Mouse (Mus musculus): ENCODE results near the gene Pigk.

The Pigk gene

DNA sequence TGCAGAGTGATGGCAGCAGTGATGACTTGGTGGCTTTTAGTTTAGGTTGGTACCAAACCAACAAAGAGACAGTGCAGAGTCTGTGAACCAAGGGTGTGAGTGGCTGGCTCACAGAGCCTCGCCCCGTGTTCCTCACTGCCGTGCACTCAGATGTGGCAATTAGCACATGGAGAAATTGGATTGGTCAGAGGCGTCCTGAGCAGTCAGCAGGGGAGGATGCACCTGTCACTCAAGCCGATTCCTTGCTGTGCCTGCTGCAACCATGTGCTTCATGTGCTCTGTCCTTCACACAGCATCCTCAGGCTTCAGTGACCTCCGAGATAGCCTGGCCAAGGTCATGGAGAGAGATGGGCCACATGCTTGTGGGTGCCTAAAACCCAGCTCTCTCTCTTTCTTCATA, 14.3 kb downstream of the Pigk start:
- no peak for DNase-seq (ENCODE audit: low spot score)

- DNase-seq (ENCODE audit: low spot score), result no peak
These were observed 19.1 kb downstream of the Pigk start for GRCm38 (mm10) chr3:152733011-152733410.

- DNase-seq (ENCODE audit: low spot score), result no peak
These were observed 19.6 kb downstream of the Pigk start for GRCm38 (mm10) chr3:152733513-152733912.

- DNase-seq (ENCODE audit: low spot score), result no peak
These were observed 20.2 kb downstream of the Pigk start for GRCm38 (mm10) chr3:152734100-152734499.

- no peak for DNase-seq (ENCODE audit: low spot score)
These were observed 21.8 kb downstream of the Pigk start for GRCm38 (mm10) chr3:152735601-152736250.

- no peak for DNase-seq (ENCODE audit: low spot score)
These were observed 30.4 kb downstream of the Pigk start for GRCm38 (mm10) chr3:152744301-152744700.

- no peak for DNase-seq (ENCODE audit: low spot score)
These were observed 31.7 kb downstream of the Pigk start for GRCm38 (mm10) chr3:152745611-152746010.

GRCm38 (mm10) chr3:152749461-152749871, 35.6 kb downstream of the Pigk start:
- peak; percentile 37 for DNase-seq (ENCODE audit: low spot score)

- DNase-seq (ENCODE audit: low spot score), result no peak
These were observed 36.0 kb downstream of the Pigk start for GRCm38 (mm10) chr3:152749881-152750280.

GRCm38 (mm10) chr3:152752911-152753310, 39.0 kb downstream of the Pigk start:
- no peak for DNase-seq (ENCODE audit: low spot score)

GRCm38 (mm10) chr3:152753345-152753744, 39.4 kb downstream of the Pigk start:
- no peak for DNase-seq (ENCODE audit: low spot score)

- DNase-seq (ENCODE audit: low spot score), result no peak
These were observed 40.2 kb downstream of the Pigk start for GRCm38 (mm10) chr3:152753920-152754764.

DNA sequence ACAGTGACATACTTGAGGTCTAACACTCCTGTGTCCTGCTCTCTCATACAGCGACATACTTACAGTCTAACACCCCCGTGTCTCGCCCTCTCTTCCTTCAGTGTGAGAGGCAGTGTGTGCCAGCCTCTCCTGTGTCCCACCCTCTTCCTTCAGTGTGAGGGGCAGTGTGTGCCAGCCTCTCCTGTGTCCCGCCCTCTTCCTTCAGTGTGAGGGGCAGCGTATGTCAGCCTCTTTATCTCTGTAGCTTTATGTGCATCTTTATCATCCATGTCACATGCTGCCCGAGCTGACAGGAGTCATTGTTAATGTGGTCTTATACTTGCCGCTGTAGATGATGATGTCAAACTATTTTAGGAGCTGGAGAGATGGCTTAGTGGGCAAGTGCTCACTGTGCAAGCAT, 41.6 kb downstream of the Pigk start:
- no peak for DNase-seq (ENCODE audit: low spot score)

DNA sequence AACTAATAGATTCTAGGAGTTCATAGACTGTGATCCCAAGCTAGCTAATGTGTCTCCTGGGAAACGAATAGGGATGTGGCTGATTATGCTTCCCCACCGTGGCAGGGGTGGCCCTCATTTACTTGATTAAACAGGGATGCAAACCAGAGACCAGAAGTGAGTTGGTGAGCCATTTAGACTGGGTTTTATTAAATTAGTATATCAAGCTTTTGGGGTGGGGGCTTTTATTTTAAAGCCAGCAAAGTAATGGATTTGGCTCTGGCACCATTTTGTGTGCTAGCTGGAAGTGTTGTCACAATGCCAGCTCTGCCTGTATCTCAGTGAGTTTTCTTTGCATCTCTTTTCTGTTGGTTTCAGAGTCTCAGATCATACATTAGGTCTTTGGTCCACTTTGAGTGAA, 43.0 kb downstream of the Pigk start:
- DNase-seq (ENCODE audit: low spot score), result no peak

DNA sequence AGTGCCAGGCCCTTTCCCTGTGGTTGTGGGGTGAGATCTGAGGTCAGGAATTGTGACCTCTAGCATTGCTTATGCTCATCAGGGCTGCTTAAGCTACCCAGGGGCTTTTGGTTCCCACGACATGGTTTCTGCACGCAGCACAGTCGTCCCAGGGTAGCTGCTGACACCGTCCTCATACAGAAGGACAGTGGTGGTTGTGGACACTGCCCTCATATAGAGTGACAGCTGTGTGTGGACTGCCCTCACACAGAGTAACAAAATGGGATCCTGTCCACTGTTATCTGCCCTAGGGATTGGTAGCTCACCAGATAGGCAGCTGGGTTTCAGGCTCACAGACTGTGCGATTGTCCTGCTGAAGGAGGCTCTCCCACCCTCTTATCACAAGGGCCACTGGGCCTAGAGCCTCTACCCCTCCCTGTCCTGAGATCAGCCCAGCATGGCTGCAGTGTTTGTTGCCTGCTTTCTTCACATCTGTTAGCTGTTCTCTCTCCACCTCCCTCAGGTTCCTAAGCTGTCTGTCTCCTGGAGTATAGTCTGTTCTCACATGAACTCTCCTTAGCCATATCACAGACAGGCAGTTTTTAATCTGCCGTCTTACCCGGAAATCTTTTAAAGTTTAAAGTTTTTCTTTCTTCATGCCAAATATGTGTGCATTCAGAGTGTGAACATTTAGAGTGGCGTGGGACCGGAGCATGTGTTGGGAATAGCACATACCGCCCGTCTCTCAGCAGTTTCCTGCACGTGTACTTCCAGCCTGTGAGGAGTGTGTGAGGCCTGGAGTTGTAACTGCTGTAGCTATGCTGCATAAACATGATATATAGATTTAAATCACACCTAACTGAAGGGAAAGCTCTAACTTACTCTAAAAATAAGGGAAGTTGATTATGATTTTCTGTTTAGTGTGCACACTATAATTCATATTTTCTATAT, 43.8 kb downstream of the Pigk start:
- DNase-seq (ENCODE audit: low spot score), result no peak

DNA sequence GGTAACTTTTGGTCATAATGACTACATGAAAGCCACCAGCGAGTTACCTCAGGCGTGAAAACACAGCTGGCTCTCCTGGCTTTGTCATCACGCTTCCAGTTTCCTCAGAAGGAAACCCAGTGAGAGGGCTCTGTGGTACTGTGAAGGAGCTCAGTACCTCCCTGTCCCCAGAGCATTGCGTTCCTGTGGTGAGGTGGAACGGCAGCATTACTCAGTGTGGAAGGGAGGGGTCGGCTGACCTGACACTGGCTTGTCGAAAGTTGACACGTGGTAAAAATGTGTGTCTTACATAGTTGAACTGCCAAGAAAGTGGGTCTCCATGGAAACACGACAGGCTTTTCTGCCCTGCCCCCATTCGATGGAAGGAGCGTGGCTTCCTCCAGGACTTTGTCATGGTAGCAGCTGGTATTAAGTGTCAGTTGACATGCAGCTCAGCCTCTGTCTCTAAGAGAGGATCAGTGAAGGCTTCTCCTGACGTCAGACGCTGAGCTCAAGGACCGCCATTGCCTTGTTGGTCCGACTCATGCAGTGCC, 44.7 kb downstream of the Pigk start:
- DNase-seq (ENCODE audit: low spot score), result no peak

DNA sequence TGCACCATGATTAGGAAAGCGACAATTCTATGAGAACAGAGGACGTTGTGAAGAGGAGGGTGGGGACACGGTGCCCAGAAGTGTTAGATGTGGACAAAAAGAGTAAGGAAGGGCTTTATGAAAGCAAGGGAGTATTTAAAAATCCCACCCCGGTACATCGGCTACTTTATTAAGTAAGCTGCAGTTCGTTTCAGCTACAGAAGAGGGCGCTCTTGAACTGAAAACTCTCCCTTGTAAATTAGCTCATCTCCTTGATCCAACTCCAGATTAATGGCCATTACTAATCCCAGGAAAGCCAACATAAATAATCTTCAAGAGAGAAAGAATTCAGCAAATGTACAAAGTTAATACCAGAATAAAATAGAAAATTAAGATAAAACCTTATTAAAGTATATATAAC, 47.2 kb downstream of the Pigk start:
- DNase-seq (ENCODE audit: low spot score), result peak; percentile 13

DNA sequence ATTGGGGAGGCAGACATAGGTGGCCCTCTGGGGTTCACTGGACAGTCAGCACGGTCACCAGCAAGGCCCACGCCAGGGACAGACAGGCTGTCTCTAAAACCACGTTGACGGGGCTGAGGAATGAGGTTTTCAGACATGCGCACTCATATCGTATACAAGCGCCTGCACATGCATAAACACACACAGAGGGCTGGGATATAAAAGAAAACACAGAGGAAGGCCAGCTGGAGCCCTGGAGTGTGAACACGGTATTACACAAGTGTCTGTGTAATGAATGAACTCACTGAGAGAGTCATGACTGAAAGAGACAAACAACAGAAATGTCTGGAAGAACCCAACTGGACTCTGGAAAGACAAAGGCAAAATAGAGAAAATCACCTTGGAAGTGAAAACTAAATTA, 47.8 kb downstream of the Pigk start:
- no peak for DNase-seq (ENCODE audit: low spot score)

- DNase-seq (ENCODE audit: low spot score), result no peak
These were observed 48.4 kb downstream of the Pigk start for GRCm38 (mm10) chr3:152762302-152762701.

- peak; percentile 25 for DNase-seq (ENCODE audit: low spot score)
These were observed 49.4 kb downstream of the Pigk start for GRCm38 (mm10) chr3:152763139-152763882.

- no peak for DNase-seq (ENCODE audit: low spot score)
These were observed 50.8 kb downstream of the Pigk start for GRCm38 (mm10) chr3:152764516-152765312.

All from ovary, postnatal 14 days (tissue).